Mouse (Mus musculus) MEL-GATA-1-ER (cell line): Measurements from ENCODE around the gene Prss46.
A peak's percentile ranks its signal among the peaks of the same experiment; 100 is the strongest.

Experiments
- DNase-seq: peaks from one replicate; pipeline ENCODE4 v3.0.0-alpha.2; 2012; ENCODE audit warnings: low read depth; ENCODE audit errors: extremely low read depth

The Prss46 gene

GRCm38 (mm10) chr9:110858967-110859596 lies 14.8 kb downstream of the Prss46 start:
- DNase-seq: peak; percentile 38

DNA sequence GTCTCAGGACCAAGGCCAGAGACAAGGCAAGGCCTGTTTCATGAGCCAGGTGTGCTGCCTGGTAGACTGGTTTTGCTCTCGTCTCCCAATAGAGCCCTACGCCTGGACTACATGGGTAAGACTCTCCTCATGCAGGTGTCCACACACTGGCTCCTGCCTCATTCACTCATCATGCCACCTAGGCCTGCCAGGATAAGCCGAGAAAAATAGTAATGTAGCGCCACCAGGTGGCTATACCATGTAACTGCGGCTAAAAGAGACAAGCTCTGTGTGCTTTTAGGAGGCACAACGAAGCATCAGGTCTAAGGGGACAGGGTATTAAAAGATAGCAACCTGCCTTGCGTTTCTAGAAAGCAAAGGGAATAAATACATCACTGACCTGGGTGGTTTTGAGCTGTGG lies 26.7 kb downstream of the Prss46 start:
- DNase-seq: peak; percentile 34

GRCm38 (mm10) chr9:110873681-110874659 lies 29.7 kb downstream of the Prss46 start:
- no peak for DNase-seq

GRCm38 (mm10) chr9:110874660-110875191 lies 30.4 kb downstream of the Prss46 start:
- no peak for DNase-seq

- no peak for DNase-seq
Measured at GRCm38 (mm10) chr9:110875288-110875695, 31.0 kb downstream of the Prss46 start.

GRCm38 (mm10) chr9:110877353-110877752 lies 33.0 kb downstream of the Prss46 start:
- DNase-seq: no peak

DNA sequence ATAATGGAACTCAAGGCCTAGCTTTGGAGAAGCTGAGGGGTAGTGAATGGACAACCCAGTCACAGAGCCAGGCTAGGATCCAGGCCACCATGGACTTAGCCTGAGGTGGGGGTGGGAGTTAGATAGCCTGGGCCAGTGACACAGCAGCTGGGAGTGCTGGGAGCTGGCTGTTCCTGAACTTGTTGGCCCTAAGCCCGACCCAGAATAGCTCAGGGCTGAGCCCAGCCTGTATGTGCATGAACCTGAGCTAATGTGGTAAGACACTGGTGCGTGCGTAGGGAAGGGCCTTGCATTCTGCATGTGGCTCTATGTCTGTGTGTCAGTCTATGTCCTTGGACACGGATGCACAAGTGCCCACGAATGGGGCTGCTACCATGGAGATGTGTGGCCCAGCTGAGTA lies 33.6 kb downstream of the Prss46 start:
- no peak for DNase-seq

DNA sequence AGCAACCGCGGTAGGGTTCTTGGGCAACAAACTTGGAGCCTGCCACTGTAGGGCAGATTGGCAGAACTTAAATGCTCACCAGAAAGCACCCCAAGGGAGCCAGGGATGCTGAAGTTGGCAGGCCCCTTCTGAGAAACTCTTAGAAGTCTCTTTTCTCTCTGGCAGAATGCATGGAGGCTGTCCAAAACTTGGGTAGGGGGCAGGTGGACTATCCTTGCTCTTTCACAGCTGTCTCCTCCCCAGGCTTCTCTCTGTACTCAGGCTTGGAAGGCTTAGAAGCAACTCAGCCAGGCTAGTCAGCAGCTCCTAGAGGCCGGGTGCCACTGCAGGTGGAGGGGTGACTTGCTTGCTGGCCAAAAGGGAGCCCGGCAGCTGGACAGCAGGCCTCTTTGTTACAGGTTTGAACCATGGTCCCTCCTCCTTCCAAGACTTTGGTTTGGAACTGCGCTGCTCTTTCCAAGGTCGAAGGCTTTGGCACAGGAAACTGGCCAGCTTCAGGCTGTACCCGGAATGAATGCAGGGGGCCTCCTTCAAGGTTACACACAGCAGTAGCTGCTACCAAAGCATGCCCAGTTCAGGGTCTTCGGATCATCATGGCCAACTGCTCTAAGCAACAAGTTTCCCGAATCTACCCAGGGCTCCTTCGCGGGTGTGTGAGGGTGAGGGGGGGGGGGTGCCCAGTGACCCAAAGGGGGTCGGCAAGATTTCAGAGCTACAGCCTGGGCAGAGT lies 35.0 kb downstream of the Prss46 start, which contains the start of gene Als2cl:
Gene Als2cl, plus strand, starts transcription at position 680 of the 730 bp plus-strand sequence.
- DNase-seq: no peak

- DNase-seq: no peak
Measured at GRCm38 (mm10) chr9:110879998-110880561, 35.8 kb downstream of the Prss46 start, which contains the start of gene Tmie. Gene Tmie (minus strand): TSS chr9:110880113.

- DNase-seq: no peak
Measured at GRCm38 (mm10) chr9:110880772-110881171, 36.5 kb downstream of the Prss46 start.

GRCm38 (mm10) chr9:110881953-110882352 lies 37.6 kb downstream of the Prss46 start:
- DNase-seq: no peak

DNA sequence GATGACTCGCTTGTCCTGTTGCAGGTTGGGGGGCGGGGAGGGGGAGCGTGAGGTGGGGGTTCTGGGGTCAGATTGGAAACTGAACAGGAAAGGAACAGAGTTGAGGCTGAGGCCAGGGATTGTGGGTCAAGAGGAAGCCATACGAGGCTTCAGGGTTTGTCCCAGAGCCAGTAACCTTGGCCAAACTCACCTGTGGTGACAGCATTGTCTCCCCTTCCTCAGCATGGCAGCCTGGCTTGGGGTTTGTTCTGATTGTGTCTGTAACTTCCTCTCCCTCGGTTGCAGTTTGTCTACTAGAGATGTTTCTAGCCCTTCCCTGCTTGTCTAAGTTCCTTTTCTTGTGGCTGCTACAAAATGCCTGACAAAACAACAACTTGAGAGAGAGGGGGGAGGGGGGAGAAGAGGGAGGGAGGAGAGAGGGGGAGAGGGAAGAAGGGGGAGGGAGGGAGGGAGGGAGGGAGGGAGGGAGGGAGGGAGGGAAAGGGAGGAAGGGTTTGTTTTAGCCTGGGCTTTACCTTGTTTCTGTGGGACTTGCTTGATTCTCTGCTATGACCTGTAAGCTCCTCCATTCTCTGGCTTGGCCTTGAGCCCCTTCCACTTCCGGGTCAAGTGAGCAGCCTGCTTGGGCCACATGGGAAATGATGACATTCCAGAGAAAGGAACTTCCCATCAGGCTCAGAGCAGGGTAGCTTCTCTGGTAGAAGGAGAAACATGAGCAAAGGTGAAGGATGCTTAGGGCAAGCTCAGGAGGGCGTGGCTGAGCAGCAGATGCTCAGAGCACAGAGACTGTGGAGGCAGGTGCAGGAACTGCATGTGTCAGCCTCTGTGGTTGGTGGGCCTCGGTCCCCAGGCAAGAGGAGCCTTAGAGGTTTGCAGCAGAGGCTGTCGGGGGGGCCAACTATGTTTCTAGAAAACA lies 43.3 kb downstream of the Prss46 start:
- DNase-seq: no peak

- DNase-seq: no peak
Measured at GRCm38 (mm10) chr9:110888935-110889334, 44.6 kb downstream of the Prss46 start.

DNA sequence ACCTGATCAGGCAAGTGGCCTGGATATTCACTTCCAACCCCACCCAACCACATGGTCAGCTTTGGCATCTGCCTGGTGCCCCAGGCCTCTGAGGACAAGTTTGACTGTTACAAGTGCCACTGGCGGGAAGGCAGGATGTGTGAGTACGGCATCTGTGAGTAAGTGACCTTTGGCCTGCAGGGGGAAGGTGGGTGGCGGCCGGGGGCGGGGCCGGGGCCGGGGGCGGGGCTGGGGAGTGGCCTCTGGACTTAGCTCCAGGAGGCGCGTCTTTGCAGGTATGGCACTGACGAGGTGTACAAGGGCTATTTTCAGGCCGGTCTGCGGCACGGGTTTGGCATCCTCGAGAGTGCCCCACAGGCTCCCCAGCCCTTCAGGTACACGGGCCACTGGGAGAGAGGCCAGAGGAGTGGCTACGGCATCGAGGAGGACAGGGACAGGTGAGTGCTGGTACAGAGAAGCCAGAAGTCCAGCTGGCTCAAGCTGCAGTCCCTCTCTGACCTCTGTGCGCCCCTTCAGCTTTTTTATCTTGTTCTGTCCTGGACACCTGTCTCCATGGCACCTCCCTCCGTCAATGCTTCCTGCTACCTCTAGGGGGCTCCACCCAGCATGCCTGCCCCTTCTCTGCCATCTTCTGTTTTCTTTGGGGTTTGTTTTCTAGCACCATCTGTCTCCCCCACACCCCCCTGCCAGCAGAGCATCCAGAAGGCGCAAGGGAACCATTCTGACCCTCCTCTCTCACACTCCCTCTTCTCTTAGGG lies 45.9 kb downstream of the Prss46 start:
- DNase-seq: no peak

- no peak for DNase-seq
Measured at GRCm38 (mm10) chr9:110891077-110891828, 46.9 kb downstream of the Prss46 start.

DNA sequence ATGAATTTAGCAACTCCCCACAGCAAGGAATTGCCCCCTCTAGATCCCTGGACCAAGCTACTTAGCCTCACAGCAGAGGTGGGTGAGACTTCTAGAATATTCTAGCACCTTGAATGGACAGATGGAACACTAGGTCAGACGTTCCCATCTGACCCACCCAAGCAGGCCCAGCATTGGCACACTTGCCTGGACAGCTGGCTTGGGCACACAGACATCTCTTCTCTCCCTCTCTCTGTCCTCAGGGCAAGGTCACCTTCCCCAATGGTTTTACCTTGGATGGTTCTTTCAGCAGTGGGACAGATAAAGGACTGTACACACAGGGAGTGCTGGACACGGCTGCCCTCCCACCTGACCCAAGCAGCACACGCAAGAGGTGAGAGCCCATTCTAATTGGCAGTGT lies 48.2 kb downstream of the Prss46 start:
- DNase-seq: no peak

- DNase-seq: no peak
Measured at GRCm38 (mm10) chr9:110893429-110893828, 49.1 kb downstream of the Prss46 start.

DNA sequence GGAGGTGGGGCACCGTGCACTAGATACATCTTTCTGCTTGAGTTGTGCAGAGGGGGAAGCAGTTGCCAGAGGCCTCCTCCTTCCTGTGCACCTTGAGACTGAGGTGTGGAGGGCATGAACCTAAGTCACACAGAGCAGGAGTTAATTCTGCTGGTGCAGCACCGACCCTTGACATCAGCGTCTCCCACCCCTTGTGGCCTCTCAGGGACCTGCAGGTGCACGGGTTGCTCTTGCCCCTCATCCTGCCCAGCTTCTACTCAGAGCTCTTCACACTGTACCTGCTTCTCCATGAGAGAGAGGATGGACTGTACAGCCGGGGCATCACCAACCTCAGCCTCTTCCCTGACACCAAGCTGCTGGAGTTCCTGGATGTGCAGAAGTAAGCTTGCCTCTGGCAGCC lies 51.2 kb downstream of the Prss46 start:
- no peak for DNase-seq

DNA sequence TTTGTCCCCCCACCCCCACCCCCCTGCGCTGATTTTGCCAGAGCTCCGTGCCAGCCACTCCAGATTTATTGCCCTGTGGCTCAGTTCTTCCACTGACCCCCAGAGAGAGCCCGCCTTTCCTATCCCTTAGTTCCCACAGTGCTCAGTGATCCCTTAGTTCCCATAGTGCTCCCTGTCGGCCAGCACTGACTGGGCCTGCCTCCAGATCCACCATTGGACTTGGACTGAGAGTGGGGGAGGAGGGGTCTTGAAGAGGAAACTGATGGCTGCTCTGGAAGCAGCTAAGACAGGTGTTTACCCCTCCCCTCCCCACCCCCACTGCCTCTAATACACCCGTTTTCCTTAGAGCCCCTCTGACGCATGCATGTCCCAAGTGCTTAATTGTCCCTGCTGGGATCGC lies 51.7 kb downstream of the Prss46 start:
- no peak for DNase-seq
